Comparison of ENCODE assay signal across 11 mouse cellular contexts in genomic region chr3:88754283-88754682, GRCm38 (mm10). TPM values are rescaled to one million over a fixed set of nuclear protein-coding genes. Genes with fewer than 3 reads are reported as not detected.
DNase-seq lines count a peak whose midpoint lies in the region; ATAC-seq and TF ChIP-seq lines count a peak whose summit lies in the region.
"Had no signal": no experiment of that assay in that cellular context is flagged by ENCODE, and none has a peak within 500 bp of the region (broad histone marks: within the 10 kb centered on the region; RNA-seq: fewer than 3 reads in every experiment).

No protein-coding gene starts in this region.

- no peak overlapping the region for H3K4me2 ChIP-seq in lung, postnatal 0 days (replicated peaks; ENCODE audit: low read depth, low read length)
- H3K4me2 ChIP-seq: forebrain, embryonic 13.5 days had no signal

- TF ChIP-seq EP300 in lung, postnatal 0 days (IDR thresholded peaks at IDR 0.05): no peak

- no peaks in the 10 kb centered on the region for H3K9me3 ChIP-seq in lung, postnatal 0 days (ENCODE audit: low read length)

- WGBS in lung, postnatal 0 days: 59% methylated on average over 4 of the region's 4 CpGs

- no peak overlapping the region for H3K9ac ChIP-seq in lung, postnatal 0 days (replicated peaks; ENCODE audit: low read depth)
- H3K9ac ChIP-seq: forebrain, embryonic 13.5 days had no signal

- no peak for ATAC-seq in lung, postnatal 0 days
- ATAC-seq: forebrain, embryonic 13.5 days had no signal

- DNase-seq in embryo, embryonic 10 days (ENCODE audit: low spot score): peak; percentile 37
- no peak for DNase-seq in embryo, embryonic 9.5 days (ENCODE audit: extremely low spot score)
- peak; percentile 15 for DNase-seq in lung, postnatal 0 days (ENCODE audit: low spot score)
- DNase-seq in lung, postnatal 4 days: no peak
- DNase-seq in embryo, embryonic 10.5 days (ENCODE audit: low spot score): peak; percentile 38
- peak; percentile 40 for DNase-seq in retina, postnatal 1 day
- no peak for DNase-seq in adrenal gland, postnatal 10 days
- DNase-seq in ovary, postnatal 14 days (ENCODE audit: low spot score): no peak
- DNase-seq: adrenal gland, postnatal 25 days had no signal

- no peaks in the 10 kb centered on the region for H3K36me3 ChIP-seq in lung, postnatal 0 days (ENCODE audit: insufficient read depth, low read length)

- H3K4me1 ChIP-seq in lung, postnatal 0 days (ENCODE audit: insufficient read depth, low read depth, low read length): peaks cover 9% of the 10 kb centered on the region; the same call in 1 of the 2 replicates

- H3K27me3 ChIP-seq in lung, postnatal 0 days (replicated peaks; ENCODE audit: insufficient read depth, low read length): no peaks in the 10 kb centered on the region
- H3K27me3 ChIP-seq: forebrain, embryonic 13.5 days had no signal

- peak; percentile 46 for TF ChIP-seq CTCF in lung, postnatal 0 days (IDR thresholded peaks at IDR 0.05)

- H3K27ac ChIP-seq in lung, postnatal 0 days (ENCODE audit: low read length): no peak overlapping the region
- H3K27ac ChIP-seq: forebrain, embryonic 13.5 days; macrophage had no signal

- H3K4me3 ChIP-seq in lung, postnatal 0 days (ENCODE audit: low read depth, low read length): no peak overlapping the region
- H3K4me3 ChIP-seq: forebrain, embryonic 13.5 days had no signal

RNA-seq across cellular contexts. Expression of gene Syt11, which starts 20.7 kb away (rescaled TPM):
- polyA plus RNA-seq in lung, postnatal 0 days (2015; fragmentation: Nextera tagmentation; extraction: Ambion mirVana): 4.9 and 5.6 TPM in 2 replicates
- 10 to 100 TPM; 10.5 to 18.4 TPM for total RNA-seq in adrenal gland, postnatal 10 days (2021)

RNA-seq across cellular contexts. Expression of gene Rit1, which starts 37.6 kb away (rescaled TPM):
- polyA plus RNA-seq in lung, postnatal 0 days (2015; fragmentation: Nextera tagmentation; extraction: Ambion mirVana): 88.6 and 98.4 TPM in 2 replicates
- total RNA-seq in adrenal gland, postnatal 10 days (2021): 10 to 100 TPM; 39.0 to 44.9 TPM

Comparison
In these comparisons a context has a peak if more than half of its experiments do, and no peak if none do; other contexts are left out.
1. DNase-seq: peak in embryo, embryonic 10 days (single experiment), lung, postnatal 0 days (single experiment), embryo, embryonic 10.5 days (single experiment) and retina, postnatal 1 day (single experiment); none in embryo, embryonic 9.5 days (single experiment), lung, postnatal 4 days (0 of 2), adrenal gland, postnatal 10 days (single experiment) and ovary, postnatal 14 days (single experiment).